Mouse (Mus musculus): ENCODE results near the gene Ptch2. TPM values are rescaled to one million over a fixed set of nuclear protein-coding genes. Genes with fewer than 3 reads are reported as not detected.

The Ptch2 gene
- polyA plus RNA-seq, 1 experiment: 2.2 TPM

DNA sequence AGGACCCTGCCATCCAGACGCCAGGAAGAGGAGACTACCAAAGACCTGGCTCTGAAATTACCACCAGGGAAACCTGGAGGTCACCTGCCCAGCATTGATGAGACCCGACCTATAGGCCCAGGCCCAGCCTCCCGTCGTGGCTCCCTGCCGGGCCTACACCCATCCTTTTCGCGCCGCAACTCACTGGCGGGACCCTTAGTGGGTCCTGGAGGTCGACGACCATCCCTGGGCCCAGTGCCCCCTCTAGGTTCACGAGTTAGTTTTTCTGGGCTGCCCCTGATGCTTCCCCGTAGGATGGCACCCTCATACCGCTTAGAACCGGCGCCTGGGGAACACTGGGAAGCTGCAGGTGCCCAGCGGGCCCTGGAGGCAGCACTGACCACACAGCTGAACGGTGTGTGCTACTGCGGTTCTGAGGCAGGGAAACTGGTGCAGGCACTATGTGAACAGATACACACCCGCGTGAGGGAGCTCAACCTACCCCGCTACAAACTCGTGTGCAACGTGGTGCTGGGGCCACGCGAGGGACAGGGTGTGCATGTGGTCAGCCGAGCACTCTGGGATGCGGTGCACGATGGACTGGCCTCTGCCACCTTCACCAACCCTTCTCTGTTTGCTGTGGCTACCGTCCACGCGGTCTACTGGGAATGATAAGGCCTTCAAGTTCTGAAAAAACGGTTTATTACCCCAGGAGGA lies 32.3 kb downstream of the Ptch2 start:
- no peak for DNase-seq (ENCODE audit: low spot score)

DNA sequence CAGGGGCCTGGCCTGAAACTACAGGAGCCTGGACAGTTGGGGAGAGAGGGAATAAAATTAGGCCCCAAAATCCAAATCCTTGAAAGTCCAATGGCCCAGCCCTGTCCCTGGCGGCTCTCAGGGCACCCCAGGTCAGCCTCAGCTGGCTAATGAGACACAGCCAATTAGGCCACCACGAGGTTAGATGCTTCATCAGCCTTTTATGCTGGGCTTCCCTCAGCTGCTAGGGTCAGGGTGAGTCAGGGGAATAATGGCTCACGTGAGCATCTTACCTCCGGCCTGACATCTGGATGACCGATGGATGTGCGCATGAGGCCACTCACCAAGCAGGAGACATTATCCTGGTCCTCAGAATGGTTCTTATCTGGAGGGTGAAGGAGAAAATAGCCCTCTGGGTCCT lies 34.9 kb downstream of the Ptch2 start:
- no peak for DNase-seq (ENCODE audit: low spot score)

DNA sequence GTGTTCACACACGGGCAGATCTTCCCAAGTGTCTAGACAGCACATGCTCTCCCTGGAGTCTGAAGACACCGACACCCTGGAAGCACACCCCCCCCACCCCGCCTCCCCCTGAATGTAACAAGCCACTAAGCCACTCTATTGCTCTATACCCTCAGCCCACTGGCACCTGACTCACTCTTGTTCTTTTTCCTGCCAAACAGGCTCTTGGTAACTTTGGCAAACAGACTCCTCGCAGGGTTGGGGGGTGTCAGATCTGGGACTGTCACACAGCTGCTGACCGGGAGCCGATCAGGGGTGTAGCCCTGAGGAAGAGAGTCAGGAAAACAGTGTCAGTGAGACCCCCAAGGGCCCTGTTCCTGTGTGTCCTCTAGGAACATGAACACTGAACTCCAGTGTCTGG lies 35.3 kb downstream of the Ptch2 start:
- no peak for DNase-seq (ENCODE audit: low spot score)

DNA sequence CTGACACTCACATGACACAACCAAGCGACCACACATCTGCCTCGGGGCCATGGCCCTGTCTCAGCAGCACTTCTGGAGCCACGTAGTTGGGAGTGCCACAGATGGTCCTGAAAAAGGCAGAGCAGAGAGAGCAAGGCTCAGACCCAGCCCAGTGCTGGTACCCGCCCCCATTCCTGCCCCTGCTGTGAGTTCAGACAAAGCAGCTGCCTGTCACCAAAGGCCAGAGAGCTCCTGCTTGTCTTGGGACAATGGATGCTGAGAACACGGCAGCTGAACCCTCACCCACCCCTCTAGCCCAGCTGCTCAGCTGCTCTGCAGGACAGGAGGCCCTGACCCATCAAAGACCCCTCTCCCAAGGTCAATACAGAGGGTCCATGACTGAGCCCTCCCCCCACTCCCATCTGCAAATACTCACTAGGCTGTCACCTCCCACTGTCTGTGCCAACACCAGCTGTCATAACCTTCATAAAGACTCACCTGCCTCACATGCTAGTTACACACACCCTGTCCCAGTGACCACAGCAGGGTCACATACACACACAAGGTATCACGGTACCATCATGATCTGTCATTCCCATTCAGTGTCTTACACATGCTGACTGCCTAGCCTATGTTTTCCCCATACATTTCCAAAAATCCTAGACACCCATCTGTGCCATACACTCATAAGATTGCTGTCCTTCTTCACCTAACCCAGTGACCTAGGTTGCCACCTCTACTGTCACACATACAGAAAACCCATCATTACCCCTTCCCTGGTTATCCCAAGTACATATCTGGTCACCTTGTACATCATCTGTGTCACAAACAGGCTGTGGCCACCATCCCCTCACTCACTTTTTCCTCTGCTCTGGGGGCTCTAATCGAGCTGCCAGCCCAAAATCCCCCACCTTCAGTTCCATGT lies 36.3 kb downstream of the Ptch2 start:
- no peak for DNase-seq (ENCODE audit: low spot score)

DNA sequence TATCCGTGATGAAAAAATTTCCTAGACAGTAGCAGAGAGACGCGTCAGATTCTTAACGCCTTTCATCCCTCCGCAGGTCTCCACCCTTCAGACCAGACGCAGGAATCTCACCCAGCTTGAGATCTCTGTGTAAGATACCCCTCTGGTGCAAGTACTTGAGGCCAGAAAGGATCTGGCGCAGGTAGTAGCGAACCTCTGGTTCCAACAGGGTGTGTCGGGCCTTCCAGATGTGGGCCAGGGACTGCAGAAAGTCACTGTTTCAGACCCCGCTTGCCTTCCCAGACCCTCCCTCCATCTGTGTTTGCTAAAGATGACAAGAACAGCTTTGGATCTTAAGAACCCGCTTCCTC lies 36.9 kb downstream of the Ptch2 start:
- no peak for DNase-seq (ENCODE audit: low spot score)

DNA sequence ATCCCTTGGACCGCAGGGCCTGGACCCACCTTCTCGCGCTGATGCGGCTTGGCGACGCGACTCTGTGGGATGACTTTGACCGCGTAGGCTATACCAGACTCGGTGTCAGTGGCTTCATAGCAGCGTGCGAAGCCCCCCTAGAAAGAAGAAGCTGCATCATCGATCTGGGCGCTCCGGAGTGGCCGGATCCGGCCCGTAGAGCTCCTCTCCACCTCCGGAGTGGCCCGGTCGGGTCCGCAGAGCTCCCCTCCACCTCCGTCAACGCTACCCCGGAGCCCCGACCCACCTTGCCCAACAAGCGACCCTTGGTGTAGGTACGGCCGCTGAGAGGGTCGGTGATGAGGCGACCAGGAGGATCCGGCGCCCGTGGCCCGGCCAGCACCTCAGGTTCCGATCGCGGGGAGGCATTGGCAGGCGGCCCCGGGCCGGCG lies 37.5 kb downstream of the Ptch2 start:
- DNase-seq (ENCODE audit: low spot score): no peak

DNA sequence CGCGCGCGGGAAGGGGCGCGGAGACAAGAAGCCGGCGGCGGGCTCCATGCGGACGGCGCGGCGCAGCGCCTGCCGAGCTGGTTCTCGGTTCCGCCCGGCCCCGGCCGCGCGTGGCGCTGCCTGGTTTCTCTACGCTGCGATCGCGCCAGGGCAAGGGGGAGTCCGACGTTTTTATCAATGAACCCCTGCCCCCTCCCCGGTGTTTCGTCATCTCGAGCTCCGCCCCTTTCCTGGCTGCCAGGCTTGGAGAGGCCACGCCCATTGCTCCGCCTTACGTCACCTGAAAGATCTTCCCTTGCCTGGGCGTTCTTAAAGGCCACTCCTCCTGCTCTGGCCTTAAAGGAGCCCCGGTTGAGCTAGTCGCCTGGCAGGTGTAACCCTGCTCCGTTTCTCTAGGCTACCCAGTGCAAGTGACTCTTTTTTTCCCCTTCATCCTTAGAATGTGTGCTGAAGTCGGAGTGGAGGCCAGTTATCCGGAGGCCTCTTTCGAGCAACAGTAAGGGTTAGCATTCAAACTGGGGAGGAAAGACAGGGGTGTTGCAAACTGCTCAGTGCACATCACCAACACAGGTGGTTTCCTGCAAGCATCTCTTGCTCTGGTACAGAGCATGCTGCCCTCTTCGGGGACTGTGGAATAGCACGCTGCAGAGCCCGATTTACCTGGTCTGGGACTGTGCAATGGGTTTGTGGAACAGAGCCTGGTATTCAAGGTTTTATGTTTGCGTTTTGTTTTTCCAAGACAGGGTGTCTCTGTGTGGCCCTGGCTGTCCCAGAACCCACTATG lies 38.1 kb downstream of the Ptch2 start, which contains the start of gene Plk3:
Gene Plk3 (minus strand): TSS at position 147 of the 784 bp plus-strand sequence.
- peak; percentile 90 for DNase-seq (ENCODE audit: low spot score)

DNA sequence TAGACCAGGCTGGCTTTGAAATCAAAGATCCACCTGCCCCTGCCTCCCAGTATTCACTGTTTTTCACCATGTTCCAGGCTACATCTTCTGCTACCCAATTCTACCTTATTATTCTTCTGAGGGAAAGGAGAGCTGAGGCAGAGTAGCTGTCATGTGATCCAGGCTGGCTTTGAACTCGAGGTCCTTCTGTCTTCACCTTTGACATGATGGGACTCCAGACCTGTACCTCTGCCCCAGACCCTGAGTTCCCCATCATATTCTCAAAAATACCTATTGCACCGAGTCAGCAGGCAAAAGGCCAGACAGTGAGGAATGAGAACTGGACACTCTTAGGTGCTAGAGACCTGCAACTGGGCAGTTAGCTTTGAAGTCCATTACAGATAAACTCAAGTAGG lies 38.7 kb downstream of the Ptch2 start:
- no peak for DNase-seq (ENCODE audit: low spot score)

DNA sequence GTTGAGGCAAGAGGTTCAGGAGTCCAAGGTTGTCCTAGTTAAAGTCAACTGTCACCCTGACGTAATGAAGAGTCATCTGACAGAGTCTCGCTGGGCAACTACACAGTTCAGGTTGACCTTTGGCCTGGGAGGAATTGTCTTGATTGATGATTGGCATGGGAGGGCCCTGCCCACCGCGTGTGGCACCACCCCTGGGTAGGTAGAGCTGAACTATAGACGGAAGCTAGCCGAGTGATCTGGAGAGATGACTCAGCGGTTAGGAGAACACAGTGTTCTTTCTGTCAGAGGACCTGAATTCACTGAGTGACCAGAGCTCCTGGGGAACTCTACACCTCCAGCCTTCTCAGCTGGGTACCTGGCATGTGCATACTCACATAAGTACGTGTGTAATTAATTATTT lies 40.2 kb downstream of the Ptch2 start:
- DNase-seq (ENCODE audit: low spot score): no peak

DNA sequence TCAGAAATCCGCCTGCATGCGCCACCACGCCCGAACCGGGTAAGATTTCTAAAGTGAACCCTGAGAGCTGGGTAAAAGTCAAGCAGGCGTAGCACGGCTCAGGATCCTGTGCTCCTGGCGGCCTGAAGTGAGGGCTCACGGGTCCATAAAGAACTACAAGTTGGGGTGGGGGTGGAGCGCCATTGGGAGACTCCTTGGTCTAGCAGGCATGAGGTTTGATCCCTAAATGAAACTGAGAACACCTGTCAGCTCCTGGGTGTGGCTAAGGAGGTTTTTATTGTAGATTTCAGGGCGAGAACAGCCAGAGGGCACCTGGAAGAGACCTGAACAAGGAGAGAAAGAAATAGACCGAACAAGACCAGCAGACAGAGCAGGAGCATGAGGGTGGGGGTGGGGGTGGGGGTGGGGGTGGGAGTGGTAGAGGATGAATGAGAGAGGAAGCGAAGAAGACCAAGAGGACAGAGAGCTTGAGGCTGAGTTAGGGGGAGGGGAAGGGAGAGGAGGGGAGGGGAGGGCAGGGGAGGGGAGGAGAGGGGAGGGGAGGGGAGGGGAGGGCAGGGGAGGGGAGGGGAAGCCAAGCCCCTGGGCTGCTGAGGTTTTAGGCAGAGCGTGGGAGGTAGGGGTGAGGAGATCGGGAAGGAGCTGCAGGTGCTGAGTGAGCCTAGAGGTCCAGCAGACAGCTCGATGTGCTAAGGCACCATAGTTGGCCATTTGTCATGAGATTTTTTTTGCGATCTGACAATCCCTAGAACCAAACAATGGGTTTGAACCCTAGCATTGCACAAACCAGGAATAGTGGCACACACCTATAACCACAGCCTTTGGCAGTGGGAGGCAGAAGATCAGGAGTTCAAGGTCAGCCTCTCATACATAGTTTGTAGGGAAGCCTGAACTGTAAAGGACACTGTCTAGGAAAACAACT lies 42.7 kb downstream of the Ptch2 start:
- no peak for DNase-seq (ENCODE audit: low spot score)

DNA sequence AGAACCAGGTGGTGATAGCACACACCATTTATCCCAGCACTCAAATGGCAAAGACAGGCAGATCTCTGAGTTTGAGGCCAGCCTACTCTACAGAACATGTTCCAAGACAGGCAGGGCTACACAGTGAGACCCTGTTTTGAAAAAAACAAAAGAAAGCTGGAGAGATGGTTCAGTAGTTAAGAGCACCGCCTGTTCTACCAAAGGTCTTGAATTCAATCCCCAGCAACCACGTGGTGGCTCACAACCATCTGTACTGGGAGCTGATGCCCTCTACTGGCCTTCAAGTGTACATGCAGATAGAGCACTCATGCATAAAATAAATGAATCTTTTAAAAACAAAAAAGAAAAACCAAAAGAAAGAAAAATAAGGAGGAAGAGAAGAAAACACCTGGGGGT lies 43.3 kb downstream of the Ptch2 start:
- DNase-seq (ENCODE audit: low spot score): no peak

DNA sequence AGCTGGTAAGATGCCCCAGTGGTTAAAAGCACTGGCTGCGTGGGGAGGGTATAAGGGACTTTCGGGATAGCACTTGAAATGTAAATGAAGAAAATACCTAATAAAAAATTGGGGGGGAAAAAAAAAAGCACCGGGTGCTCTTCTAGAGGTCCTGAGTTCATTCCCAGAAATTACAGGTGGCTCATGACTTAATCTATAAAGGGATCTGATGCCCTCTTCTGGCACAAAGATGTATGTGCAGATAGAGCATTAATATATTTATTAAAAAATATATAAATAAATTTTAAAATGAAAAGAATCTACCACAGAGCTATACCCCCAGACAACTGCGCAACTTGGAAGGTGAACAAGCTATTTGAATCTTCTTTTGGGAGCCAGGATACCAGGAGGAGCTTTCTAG lies 44.7 kb downstream of the Ptch2 start:
- DNase-seq (ENCODE audit: low spot score): no peak

DNA sequence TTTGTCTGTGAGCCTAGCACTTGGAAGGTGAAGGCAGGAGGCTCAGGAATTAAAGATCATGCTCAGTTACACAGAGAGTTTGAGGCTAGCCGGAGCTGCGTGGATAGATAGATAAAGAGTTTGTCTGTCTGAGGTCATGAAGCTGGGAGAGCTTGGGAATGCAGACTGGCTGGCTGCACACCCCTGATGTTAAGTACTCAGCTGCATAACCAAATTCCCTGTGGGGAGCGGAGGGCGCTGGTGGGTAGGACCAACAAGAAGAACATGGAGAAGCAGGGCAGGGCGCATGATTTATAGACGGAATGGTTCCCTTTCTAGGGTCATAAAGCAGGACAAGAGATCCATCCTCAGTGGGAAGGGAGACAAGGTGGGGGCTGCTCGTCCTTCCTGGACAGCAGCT lies 47.1 kb downstream of the Ptch2 start:
- DNase-seq (ENCODE audit: low spot score): no peak

DNA sequence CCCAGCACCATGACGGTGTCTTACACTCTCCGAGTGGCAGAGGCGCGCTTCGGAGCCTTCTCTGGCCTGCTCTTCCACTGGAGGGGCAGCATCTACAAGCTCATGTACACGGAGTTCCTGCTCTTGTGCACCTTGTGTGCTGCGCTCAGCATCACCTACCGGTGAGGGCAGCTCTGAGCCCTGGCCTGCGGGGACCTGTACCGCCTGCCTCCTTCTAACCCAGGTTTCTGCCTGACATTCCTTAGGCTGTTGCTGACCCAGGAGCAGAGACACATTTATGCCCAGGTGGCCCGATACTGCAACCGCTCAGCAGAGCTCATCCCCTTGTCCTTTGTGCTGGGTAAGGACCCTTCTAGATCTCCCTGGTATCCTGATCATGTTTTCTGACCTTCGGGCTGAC lies 49.4 kb downstream of the Ptch2 start:
- DNase-seq (ENCODE audit: low spot score): no peak

DNA sequence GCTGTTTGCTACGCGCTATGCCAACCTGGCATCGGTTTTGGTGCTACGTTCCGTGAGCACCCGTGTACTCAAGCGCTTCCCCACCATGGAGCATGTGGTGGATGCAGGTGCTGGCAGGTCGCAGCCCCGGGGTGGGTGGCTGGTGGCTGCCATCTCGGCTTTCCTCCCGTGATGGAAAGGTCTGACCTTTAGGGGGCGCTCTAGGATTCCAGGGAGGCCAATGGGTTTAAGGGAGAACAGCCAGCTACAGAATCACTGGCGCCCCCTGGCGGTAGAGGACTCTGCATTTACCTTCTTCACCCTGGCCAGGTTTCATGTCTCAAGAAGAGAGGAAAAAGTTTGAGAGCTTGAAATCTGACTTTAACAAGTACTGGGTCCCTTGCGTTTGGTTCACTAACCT lies 50.3 kb downstream of the Ptch2 start:
- peak; percentile 84 for DNase-seq (ENCODE audit: low spot score)

DNA sequence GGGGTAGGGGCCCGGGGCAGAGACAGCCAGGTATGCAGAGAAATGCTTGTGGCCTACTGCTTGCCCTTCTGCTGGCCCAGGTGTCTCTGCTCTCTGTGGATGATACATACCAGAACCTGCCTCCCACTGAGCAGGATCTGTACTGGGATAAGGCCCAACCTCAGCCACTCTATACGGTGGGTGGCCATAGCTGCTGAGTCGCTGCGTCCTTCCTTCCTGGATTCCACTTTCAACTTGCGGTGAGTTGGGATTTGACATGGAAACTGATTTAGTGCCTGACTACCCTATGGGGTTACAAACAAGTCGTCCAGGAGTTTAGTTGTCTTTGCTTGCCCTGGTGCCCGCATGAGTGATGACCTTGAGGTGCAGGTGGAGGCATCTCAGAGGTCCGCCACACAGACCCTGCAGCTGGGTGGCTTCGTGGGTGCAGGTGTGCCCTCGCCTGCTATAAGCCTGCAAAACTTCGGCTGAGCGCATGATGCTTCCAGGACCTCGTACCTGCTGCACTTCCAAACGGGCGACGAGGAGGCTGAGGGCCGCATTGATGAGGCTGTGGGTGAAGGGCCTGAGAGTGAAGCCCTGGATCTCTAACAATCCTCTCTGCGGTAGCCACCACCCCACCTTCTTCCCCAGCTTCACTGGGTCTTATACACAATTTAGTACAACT lies 52.3 kb downstream of the Ptch2 start:
- no peak for DNase-seq (ENCODE audit: low spot score)

DNA sequence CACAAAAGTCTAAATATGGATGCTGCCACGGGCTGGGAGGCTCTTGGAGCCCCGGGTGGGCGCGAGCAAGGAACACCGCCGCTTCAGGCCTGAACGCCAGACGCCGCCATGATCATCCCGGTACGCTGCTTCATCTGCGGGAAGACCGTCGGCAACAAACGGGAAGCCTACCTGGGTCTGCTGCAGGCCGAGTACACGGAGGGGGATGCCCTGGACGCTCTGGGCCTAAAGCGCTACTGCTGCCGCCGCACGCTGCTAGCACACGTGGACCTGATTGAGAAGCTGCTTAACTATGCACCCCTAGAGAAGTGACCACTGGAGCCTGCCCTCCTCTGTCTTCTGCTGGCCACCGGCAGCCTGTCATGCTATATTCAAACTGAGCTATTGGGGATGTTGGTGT lies 52.9 kb downstream of the Ptch2 start:
- no peak for DNase-seq (ENCODE audit: low spot score)

DNA sequence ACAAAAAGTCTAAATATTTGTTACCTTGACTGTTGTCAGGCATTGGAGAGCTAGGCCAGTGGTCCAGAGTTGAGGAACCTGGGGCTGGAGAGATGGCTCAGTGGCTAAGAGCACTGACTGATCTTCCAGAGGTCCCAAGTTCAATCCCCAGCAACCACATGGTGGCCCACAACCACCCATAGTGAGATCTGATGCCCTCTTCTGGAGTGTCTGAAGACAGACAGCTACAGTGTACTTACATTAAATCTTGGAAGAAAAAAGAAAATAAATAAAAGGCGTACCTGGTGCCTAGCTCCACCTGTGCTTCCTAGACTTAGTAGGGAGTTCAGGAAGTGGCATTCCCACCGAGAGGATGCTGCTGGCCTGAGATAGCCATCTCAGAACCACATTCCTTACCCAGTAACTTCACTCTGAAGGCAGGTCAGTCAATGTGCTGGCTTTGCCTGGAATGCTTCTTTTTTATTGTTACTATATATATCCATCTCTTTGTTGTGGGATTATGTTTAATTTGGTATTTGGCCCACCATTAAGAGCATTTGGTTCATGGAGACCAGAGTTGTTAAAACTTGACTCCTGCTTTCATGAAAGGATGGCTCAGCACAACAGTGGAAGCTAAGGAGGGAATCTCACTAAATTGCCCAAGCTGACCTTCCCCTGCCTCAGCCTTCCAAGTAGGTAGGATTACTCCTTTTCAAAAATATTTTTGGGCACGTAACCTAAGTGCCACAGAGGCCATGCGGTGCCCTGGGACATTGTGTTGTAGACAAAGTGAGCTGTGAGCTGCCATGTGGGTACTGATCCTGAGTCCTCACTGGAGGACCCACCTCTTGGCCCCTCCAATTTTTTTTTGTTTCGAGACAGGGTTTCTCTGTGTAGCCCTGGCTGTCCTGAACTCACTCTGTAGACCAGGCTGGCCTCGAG lies 53.7 kb downstream of the Ptch2 start:
- no peak for DNase-seq (ENCODE audit: low spot score)

DNA sequence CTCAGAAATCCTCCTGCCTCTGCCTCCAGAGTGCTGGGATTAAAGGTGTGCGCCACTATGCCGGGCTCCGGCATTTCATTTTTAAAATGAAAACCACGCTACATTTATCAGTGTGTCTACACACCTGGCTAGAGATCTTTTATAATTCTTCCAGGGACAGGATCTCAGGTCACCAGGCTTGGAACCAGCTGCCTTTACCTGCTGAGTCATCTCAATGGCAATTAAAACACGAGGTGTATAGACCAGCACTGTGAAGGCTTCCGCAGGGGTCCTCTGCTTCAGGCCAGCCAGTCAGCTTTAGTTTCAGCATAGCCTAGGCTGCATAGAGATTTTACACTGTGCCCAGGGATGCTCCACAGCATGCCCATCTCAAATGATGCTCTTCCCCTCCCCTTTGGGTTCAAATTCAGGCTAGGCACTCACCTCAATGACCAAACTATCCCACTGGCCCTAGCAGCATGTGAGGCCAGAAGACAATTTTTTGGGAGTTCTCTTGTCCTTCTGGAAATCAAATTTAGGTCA lies 54.4 kb downstream of the Ptch2 start:
- no peak for DNase-seq (ENCODE audit: low spot score)

DNA sequence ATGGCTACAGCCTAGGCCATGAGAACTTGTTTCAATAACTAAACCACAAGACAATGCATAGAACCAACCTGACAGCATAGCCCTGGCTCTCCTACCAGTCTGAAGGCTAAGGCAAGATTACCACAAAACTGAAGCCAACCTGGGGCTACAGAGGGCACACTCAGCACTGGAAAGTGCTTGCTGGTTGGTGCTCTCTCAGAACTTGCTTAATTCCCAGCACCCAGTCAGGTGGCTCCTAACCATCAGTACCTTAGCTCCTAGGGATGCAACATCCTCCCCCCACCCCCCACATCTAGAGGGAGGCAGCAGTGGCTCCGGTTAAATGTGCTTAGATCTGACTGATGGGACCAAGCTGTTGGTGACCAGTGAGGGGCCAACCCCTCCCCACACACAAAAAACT lies 55.5 kb downstream of the Ptch2 start:
- DNase-seq (ENCODE audit: low spot score): no peak

All from urinary bladder, adult 2 months (tissue).